Mouse (Mus musculus) spleen, adult 2 months (tissue): Measurements from ENCODE around the gene Cutal.

ENCODE experiments used
- CTCF ChIP-seq: fragments of 200-500 bp; IDR thresholded peaks from 2 replicates; pipeline ENCODE4 v1.5.1; 2011; ENCODE audit warnings: mild to moderate bottlenecking, inconsistent platforms; ENCODE audit not compliant: insufficient read depth, insufficient read length, insufficient replicate concordance; ENCODE audit errors: extremely low read depth
- POLR2A ChIP-seq: fragments of 200-500 bp; IDR thresholded peaks from 2 replicates; pipeline ENCODE4 v1.6.1; 2011; ENCODE audit warnings: low read depth, low read length, inconsistent platforms

GRCm38 (mm10) chr2:34827591-34827990, 46.6 kb upstream of the Cutal start:
- no peak for TF ChIP-seq CTCF
- TF ChIP-seq POLR2A, result no peak
